Mouse (Mus musculus) testis, postnatal 14 days (tissue): ENCODE measurements at regions not wholly inside any gene's neighbourhood (a gene's known extent, or its start where the extent isn't known, plus 50 kb on each side); places are given as distances from the start of the nearest gene placed in this dataset.

ENCODE experiments used
- DNase-seq: peaks from one replicate; pipeline ENCODE4 v3.0.0; 2021; ENCODE audit warnings: low spot score

- DNase-seq = no peak
Measured at GRCm38 (mm10) chr4:124154627-124155026, 236.8 kb upstream of the 4930535I16Rik start.

GRCm38 (mm10) chr4:124149771-124150451 lies 232.1 kb upstream of the 4930535I16Rik start:
- no peak for DNase-seq

- no peak for DNase-seq
Measured at GRCm38 (mm10) chr4:124149037-124149436, 231.2 kb upstream of the 4930535I16Rik start.

- DNase-seq = no peak
Measured at GRCm38 (mm10) chr4:124147276-124147675, 229.5 kb upstream of the 4930535I16Rik start.

GRCm38 (mm10) chr4:124146135-124146534 lies 228.3 kb upstream of the 4930535I16Rik start:
- no peak for DNase-seq

- DNase-seq = no peak
Measured at GRCm38 (mm10) chr4:124143630-124144029, 225.8 kb upstream of the 4930535I16Rik start.

- no peak for DNase-seq
Measured at GRCm38 (mm10) chr4:124143226-124143625, 225.4 kb upstream of the 4930535I16Rik start.

- DNase-seq = peak; percentile 70
Measured at GRCm38 (mm10) chr4:124142083-124142482, 224.3 kb upstream of the 4930535I16Rik start.

- DNase-seq = no peak
Measured at GRCm38 (mm10) chr4:124135165-124135470, 217.3 kb upstream of the 4930535I16Rik start.

GRCm38 (mm10) chr4:124134341-124135164 lies 216.7 kb upstream of the 4930535I16Rik start:
- no peak for DNase-seq

GRCm38 (mm10) chr4:124130946-124131345 lies 213.1 kb upstream of the 4930535I16Rik start:
- peak; percentile 20 for DNase-seq

GRCm38 (mm10) chr4:124126258-124126657 lies 208.4 kb upstream of the 4930535I16Rik start:
- DNase-seq = no peak

- DNase-seq = no peak
Measured at GRCm38 (mm10) chr4:124120334-124120733, 202.5 kb upstream of the 4930535I16Rik start.

- no peak for DNase-seq
Measured at GRCm38 (mm10) chr4:124113856-124114345, 196.1 kb upstream of the 4930535I16Rik start.

- DNase-seq = peak; percentile 14
Measured at GRCm38 (mm10) chr4:124110705-124111104, 192.9 kb upstream of the 4930535I16Rik start.

GRCm38 (mm10) chr4:124109371-124109770 lies 191.5 kb upstream of the 4930535I16Rik start:
- no peak for DNase-seq

- DNase-seq = no peak
Measured at GRCm38 (mm10) chr4:124102684-124103083, 184.9 kb upstream of the 4930535I16Rik start.

GRCm38 (mm10) chr4:124086801-124087200 lies 169.0 kb upstream of the 4930535I16Rik start:
- DNase-seq = no peak

- no peak for DNase-seq
Measured at GRCm38 (mm10) chr4:124086254-124086653, 168.4 kb upstream of the 4930535I16Rik start.

- no peak for DNase-seq
Measured at GRCm38 (mm10) chr4:124079603-124080002, 161.8 kb upstream of the 4930535I16Rik start.

- no peak for DNase-seq
Measured at GRCm38 (mm10) chr4:124075551-124075950, 157.7 kb upstream of the 4930535I16Rik start.

GRCm38 (mm10) chr4:124073646-124074045 lies 155.8 kb upstream of the 4930535I16Rik start:
- DNase-seq = no peak

GRCm38 (mm10) chr4:124064601-124065000 lies 146.8 kb upstream of the 4930535I16Rik start:
- DNase-seq = no peak
